Mouse (Mus musculus): ENCODE results near the gene St6galnac3. TPM values are rescaled to one million over a fixed set of nuclear protein-coding genes. Genes with fewer than 3 reads are reported as not detected.

The St6galnac3 gene
- total and polyA plus RNA-seq, 2 experiments from 2014 or later, result 6.9 to 11.9 TPM

DNA sequence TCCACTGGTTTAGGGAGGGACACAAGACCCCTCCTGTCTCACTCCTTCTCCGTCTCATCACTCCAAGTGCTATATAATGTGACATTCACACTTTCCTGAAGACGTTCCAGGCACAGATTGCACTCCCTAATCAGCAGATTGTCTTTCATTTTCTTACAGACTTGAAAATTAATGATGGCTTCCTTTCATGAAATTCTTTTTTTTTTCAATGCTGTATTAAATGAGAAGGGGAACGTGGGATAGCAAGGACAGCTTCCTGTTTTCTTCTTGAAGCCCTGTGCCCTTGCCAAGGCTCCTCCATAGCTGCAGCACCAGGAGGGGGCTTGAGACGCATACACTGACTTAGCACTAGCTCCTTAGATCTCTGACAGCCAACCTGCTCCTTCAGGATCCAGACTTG lies 188.7 kb downstream of the St6galnac3 start:
- Histone ChIP-seq H3K9me3 (ENCODE audit: low read length) (no peaks in the 10 kb centered on the region), H3K4me1 (ENCODE audit: insufficient read depth, low read length) (no peaks in the 10 kb centered on the region), H3K4me2 (ENCODE audit: low read depth, low read length, poor library complexity, severe bottlenecking) (no peak overlapping the region), H3K9ac (replicated peaks; ENCODE audit: low read length, poor library complexity, severe bottlenecking) (no peak overlapping the region), H3K27ac (ENCODE audit: low read depth, low read length) (no peak overlapping the region), H3K4me3 (ENCODE audit: low read depth, low read length) (no peak overlapping the region), H3K36me3 (ENCODE audit: insufficient read depth, low read length) (no peaks in the 10 kb centered on the region), H3K27me3 (ENCODE audit: insufficient read depth, low read length) (no peaks in the 10 kb centered on the region)
- no peak for DNase-seq (ENCODE audit: low spot score)
- TF ChIP-seq CTCF (IDR thresholded peaks at IDR 0.05), result no peak
- 79% methylated on average over 4 of the region's 4 CpGs for WGBS
- ATAC-seq (ENCODE audit: low FRiP score), result no peak

GRCm38 (mm10) chr3:153529174-153529573 lies 195.8 kb downstream of the St6galnac3 start:
- ATAC-seq (ENCODE audit: low FRiP score) (no peak), DNase-seq (ENCODE audit: low spot score) (no peak)
- H3K36me3 ChIP-seq (ENCODE audit: insufficient read depth, low read length), result no peaks in the 10 kb centered on the region
- TF ChIP-seq CTCF (IDR thresholded peaks at IDR 0.05), result no peak
- no peaks in the 10 kb centered on the region for H3K9me3 ChIP-seq (ENCODE audit: low read length)
- H3K27me3 ChIP-seq (ENCODE audit: insufficient read depth, low read length), result no peaks in the 10 kb centered on the region
- no peaks in the 10 kb centered on the region; the same call in 1 of the 2 replicates for H3K4me1 ChIP-seq (ENCODE audit: insufficient read depth, low read length)
- H3K4me3 ChIP-seq (ENCODE audit: low read depth, low read length), result no peak overlapping the region
- H3K4me2 ChIP-seq (ENCODE audit: low read depth, low read length, poor library complexity, severe bottlenecking), result no peak overlapping the region
- no peak overlapping the region for H3K27ac ChIP-seq (ENCODE audit: low read depth, low read length)
- 77% methylated on average over 6 of the region's 6 CpGs for WGBS
- H3K9ac ChIP-seq (replicated peaks; ENCODE audit: low read length, poor library complexity, severe bottlenecking), result no peak overlapping the region

GRCm38 (mm10) chr3:153525151-153525768 lies 199.7 kb downstream of the St6galnac3 start:
- TF ChIP-seq CTCF (IDR thresholded peaks at IDR 0.05), result no peak
- H3K4me1 ChIP-seq (ENCODE audit: insufficient read depth, low read length), result no peaks in the 10 kb centered on the region; the same call in 1 of the 2 replicates
- H3K4me3 ChIP-seq (ENCODE audit: low read depth, low read length), result no peak overlapping the region
- 57% methylated on average over 6 of the region's 6 CpGs for WGBS
- no peak overlapping the region for H3K4me2 ChIP-seq (ENCODE audit: low read depth, low read length, poor library complexity, severe bottlenecking)
- no peak overlapping the region for H3K9ac ChIP-seq (replicated peaks; ENCODE audit: low read length, poor library complexity, severe bottlenecking)
- ATAC-seq (ENCODE audit: low FRiP score) (no peak), DNase-seq (ENCODE audit: low spot score) (no peak)
- no peak overlapping the region for H3K27ac ChIP-seq (ENCODE audit: low read depth, low read length)
- H3K36me3 ChIP-seq (ENCODE audit: insufficient read depth, low read length), result no peaks in the 10 kb centered on the region
- no peaks in the 10 kb centered on the region for H3K9me3 ChIP-seq (ENCODE audit: low read length)
- no peaks in the 10 kb centered on the region for H3K27me3 ChIP-seq (ENCODE audit: insufficient read depth, low read length)

- ATAC-seq (ENCODE audit: low FRiP score) (no peak), DNase-seq (ENCODE audit: low spot score) (no peak)
- Histone ChIP-seq H3K4me1 (ENCODE audit: insufficient read depth, low read length) (no peaks in the 10 kb centered on the region), H3K9me3 (ENCODE audit: low read length) (peaks cover 5% of the 10 kb centered on the region), H3K27me3 (ENCODE audit: insufficient read depth, low read length) (no peaks in the 10 kb centered on the region), H3K27ac (ENCODE audit: low read depth, low read length) (no peak overlapping the region), H3K4me2 (ENCODE audit: low read depth, low read length, poor library complexity, severe bottlenecking) (no peak overlapping the region), H3K36me3 (ENCODE audit: insufficient read depth, low read length) (no peaks in the 10 kb centered on the region), H3K4me3 (ENCODE audit: low read depth, low read length) (no peak overlapping the region), H3K9ac (replicated peaks; ENCODE audit: low read length, poor library complexity, severe bottlenecking) (no peak overlapping the region)
- WGBS, result 79% methylated on average over 7 of the region's 7 CpGs
- no peak for TF ChIP-seq CTCF (IDR thresholded peaks at IDR 0.05)
Measured at GRCm38 (mm10) chr3:153516848-153517247, 208.1 kb downstream of the St6galnac3 start.

GRCm38 (mm10) chr3:153513501-153514060 lies 211.4 kb downstream of the St6galnac3 start:
- Histone ChIP-seq H3K36me3 (ENCODE audit: insufficient read depth, low read length) (no peaks in the 10 kb centered on the region), H3K4me2 (ENCODE audit: low read depth, low read length, poor library complexity, severe bottlenecking) (no peak overlapping the region), H3K4me3 (ENCODE audit: low read depth, low read length) (no peak overlapping the region), H3K9me3 (ENCODE audit: low read length) (no peaks in the 10 kb centered on the region; the same call in 1 of the 2 replicates), H3K4me1 (ENCODE audit: insufficient read depth, low read length) (peaks cover 19% of the 10 kb centered on the region), H3K27ac (ENCODE audit: low read depth, low read length) (no peak overlapping the region), H3K27me3 (ENCODE audit: insufficient read depth, low read length) (no peaks in the 10 kb centered on the region), H3K9ac (replicated peaks; ENCODE audit: low read length, poor library complexity, severe bottlenecking) (no peak overlapping the region)
- DNase-seq (ENCODE audit: low spot score) (no peak), ATAC-seq (ENCODE audit: low FRiP score) (no peak)
- WGBS, result 53% methylated on average over 6 of the region's 6 CpGs
- TF ChIP-seq CTCF (IDR thresholded peaks at IDR 0.05), result no peak

DNA sequence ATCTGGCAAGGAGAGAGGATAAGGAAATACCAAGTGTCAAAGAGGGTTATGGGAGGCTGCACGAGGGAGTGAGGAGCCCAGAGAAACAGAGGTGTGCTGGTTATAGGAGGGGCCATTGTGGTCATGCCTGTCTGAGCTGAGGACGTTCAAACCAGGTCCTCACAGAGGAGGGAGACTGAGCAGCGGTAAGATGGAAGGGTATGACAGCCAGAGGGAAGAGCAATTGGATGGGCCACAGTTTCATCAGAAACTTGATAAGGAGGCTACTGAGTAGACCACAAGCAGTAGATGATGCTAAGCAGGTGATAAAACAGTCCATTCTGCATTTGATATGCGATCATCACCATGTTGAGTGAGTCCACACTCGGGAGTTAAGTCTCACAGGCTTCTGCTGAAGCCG lies 212.4 kb downstream of the St6galnac3 start:
- no peak overlapping the region for H3K27ac ChIP-seq (ENCODE audit: low read depth, low read length)
- WGBS, result 70% methylated on average over 6 of the region's 6 CpGs
- no peaks in the 10 kb centered on the region for H3K9me3 ChIP-seq (ENCODE audit: low read length)
- no peaks in the 10 kb centered on the region for H3K36me3 ChIP-seq (ENCODE audit: insufficient read depth, low read length)
- H3K9ac ChIP-seq (replicated peaks; ENCODE audit: low read length, poor library complexity, severe bottlenecking), result no peak overlapping the region
- no peak for ATAC-seq (ENCODE audit: low FRiP score)
- TF ChIP-seq CTCF (IDR thresholded peaks at IDR 0.05), result no peak
- no peak overlapping the region for H3K4me2 ChIP-seq (ENCODE audit: low read depth, low read length, poor library complexity, severe bottlenecking)
- no peak overlapping the region for H3K4me3 ChIP-seq (ENCODE audit: low read depth, low read length)
- H3K4me1 ChIP-seq (ENCODE audit: insufficient read depth, low read length), result peaks cover 19% of the 10 kb centered on the region
- no peaks in the 10 kb centered on the region for H3K27me3 ChIP-seq (ENCODE audit: insufficient read depth, low read length)
- DNase-seq (ENCODE audit: low spot score), result no peak

Measured in midbrain, postnatal 0 days (tissue).